Mouse (Mus musculus) spleen, adult 2 months (tissue): Measurements from ENCODE around the gene Fabp1. TPM values are rescaled to one million over a fixed set of nuclear protein-coding genes. Genes with fewer than 3 reads are reported as not detected.

Source experiments
- DNase-seq, 2 experiments: peaks; one replicate each; pipeline versions ENCODE4 v3.0.0 to v3.0.0-alpha.2; 2012 to 2021; ENCODE audit warnings: low spot score in 2 of 2, low read depth in 1 of 2
- H3K27ac ChIP-seq: fragments of 200-500 bp; 2 replicates; pipeline ENCODE4 v1.5.1; 2012; ENCODE audit warnings: low read length, inconsistent platforms; ENCODE audit not compliant: insufficient read depth
- H3K27me3 ChIP-seq: fragments of 200-500 bp; 2 replicates; pipeline ENCODE4 v1.6.1; 2012; ENCODE audit warnings: mild to moderate bottlenecking, moderate library complexity, low read length, inconsistent platforms; ENCODE audit not compliant: control insufficient read depth, insufficient read depth
- H3K36me3 ChIP-seq: fragments of 200-500 bp; 2 replicates; pipeline ENCODE4 v1.6.1; 2012; ENCODE audit warnings: mild to moderate bottlenecking, low read length, inconsistent platforms; ENCODE audit not compliant: control insufficient read depth, insufficient read depth
- H3K4me1 ChIP-seq: fragments of 200-500 bp; 2 replicates; pipeline ENCODE4 v1.6.1; 2011; ENCODE audit warnings: inconsistent platforms; ENCODE audit not compliant: control insufficient read depth, insufficient read depth, insufficient read length
- H3K4me3 ChIP-seq: fragments of 200-500 bp; 2 replicates; pipeline ENCODE4 v1.5.1; 2011; ENCODE audit warnings: mild to moderate bottlenecking, inconsistent platforms; ENCODE audit not compliant: insufficient read depth, insufficient read length; ENCODE audit errors: extremely low read depth
- CTCF ChIP-seq: fragments of 200-500 bp; IDR thresholded peaks from 2 replicates; pipeline ENCODE4 v1.5.1; 2011; ENCODE audit warnings: mild to moderate bottlenecking, inconsistent platforms; ENCODE audit not compliant: insufficient read depth, insufficient read length, insufficient replicate concordance; ENCODE audit errors: extremely low read depth
- POLR2A ChIP-seq: fragments of 200-500 bp; IDR thresholded peaks from 2 replicates; pipeline ENCODE4 v1.6.1; 2011; ENCODE audit warnings: low read depth, low read length, inconsistent platforms
- WGBS: fragments of 180-500 bp; shearing (Covaris S2); methylation state at CpG from one replicate; pipeline ENCODE4 v1.1.7; 2018; 5-methylcytosine and 5-hydroxymethylcytosine counted together
- polyA plus RNA-seq: library from polyadenylated mRNA; depleted of rRNA; stranded (reverse); fragments of >200 nt; gene quantifications from 2 replicates; pipeline ENCODE4 v1.2.3, GENCODE M21; 2012

Gene Fabp1
- polyA plus RNA-seq, 1 experiment: 0.23 TPM

- H3K4me1 ChIP-seq: no peaks in the 10 kb centered on the region
- TF ChIP-seq POLR2A (no peak), CTCF (no peak)
- H3K4me3 ChIP-seq: no peak overlapping the region
- no peaks in the 10 kb centered on the region for H3K27me3 ChIP-seq
- WGBS: 48% methylated on average over 6 of the region's 6 CpGs
- no peak overlapping the region for H3K27ac ChIP-seq
- no peak for DNase-seq
- no peaks in the 10 kb centered on the region for H3K36me3 ChIP-seq
These were observed 35.2 kb upstream of the Fabp1 start for GRCm38 (mm10) chr6:71164394-71164793.

GRCm38 (mm10) chr6:71166551-71167169 is 33.0 kb upstream of the Fabp1 start:
- no peak overlapping the region for H3K4me3 ChIP-seq
- H3K27me3 ChIP-seq: no peaks in the 10 kb centered on the region
- H3K4me1 ChIP-seq: no peaks in the 10 kb centered on the region
- no peak for DNase-seq
- H3K27ac ChIP-seq: no peak overlapping the region
- 31% methylated on average over 6 of the region's 6 CpGs for WGBS
- TF ChIP-seq CTCF: no peak
- TF ChIP-seq POLR2A: no peak
- H3K36me3 ChIP-seq: no peaks in the 10 kb centered on the region

- no peak for DNase-seq
- H3K27me3 ChIP-seq: no peaks in the 10 kb centered on the region
- H3K36me3 ChIP-seq: no peaks in the 10 kb centered on the region
- WGBS: 94% methylated on average over 10 of the region's 10 CpGs
- no peak overlapping the region for H3K27ac ChIP-seq
- no peak overlapping the region for H3K4me3 ChIP-seq
- TF ChIP-seq POLR2A (no peak), CTCF (no peak)
- no peaks in the 10 kb centered on the region for H3K4me1 ChIP-seq
These were observed 26.6 kb upstream of the Fabp1 start for GRCm38 (mm10) chr6:71172812-71173580.

GRCm38 (mm10) chr6:71180596-71180995 is 19.0 kb upstream of the Fabp1 start:
- H3K4me3 ChIP-seq: no peak overlapping the region
- WGBS: 81% methylated on average over 1 of the region's 1 CpGs
- H3K36me3 ChIP-seq: no peaks in the 10 kb centered on the region
- H3K27me3 ChIP-seq: no peaks in the 10 kb centered on the region
- TF ChIP-seq CTCF: no peak
- no peak for TF ChIP-seq POLR2A
- no peak overlapping the region for H3K27ac ChIP-seq
- no peak for DNase-seq
- H3K4me1 ChIP-seq: no peaks in the 10 kb centered on the region

- TF ChIP-seq CTCF: no peak
- TF ChIP-seq POLR2A: no peak
- WGBS: 88% methylated on average over 7 of the region's 7 CpGs
- Histone ChIP-seq H3K36me3 (no peaks in the 10 kb centered on the region), H3K27ac (no peak overlapping the region), H3K27me3 (no peaks in the 10 kb centered on the region), H3K4me3 (no peak overlapping the region), H3K4me1 (no peaks in the 10 kb centered on the region)
- no peak for DNase-seq
These were observed 14.6 kb upstream of the Fabp1 start for GRCm38 (mm10) chr6:71184941-71185604.

GRCm38 (mm10) chr6:71189578-71189977 is 10.0 kb upstream of the Fabp1 start:
- TF ChIP-seq CTCF (no peak), POLR2A (no peak)
- Histone ChIP-seq H3K27ac (no peak overlapping the region), H3K27me3 (no peaks in the 10 kb centered on the region), H3K4me1 (no peaks in the 10 kb centered on the region), H3K36me3 (no peaks in the 10 kb centered on the region), H3K4me3 (no peak overlapping the region)
- 74% methylated on average over 1 of the region's 1 CpGs for WGBS
- DNase-seq: no peak
